Mouse (Mus musculus): Measurements from ENCODE around the gene Rdx.
"Not testable (repeated sequence)": the region's sequence is repeated elsewhere in the genome, so short reads cannot be mapped to it uniquely, and the experiment has no call there.

Rdx gene

GRCm38 (mm10) chr9:52055313-52055712 is 8.3 kb downstream of the Rdx start:
- DNase-seq (ENCODE audit: low read depth, low spot score): no peak

GRCm38 (mm10) chr9:52059788-52060187 is 12.8 kb downstream of the Rdx start:
- DNase-seq (ENCODE audit: low read depth, low spot score): no peak

- DNase-seq (ENCODE audit: low read depth, low spot score): no peak
These were observed 23.1 kb downstream of the Rdx start for GRCm38 (mm10) chr9:52070052-52070451.

DNA sequence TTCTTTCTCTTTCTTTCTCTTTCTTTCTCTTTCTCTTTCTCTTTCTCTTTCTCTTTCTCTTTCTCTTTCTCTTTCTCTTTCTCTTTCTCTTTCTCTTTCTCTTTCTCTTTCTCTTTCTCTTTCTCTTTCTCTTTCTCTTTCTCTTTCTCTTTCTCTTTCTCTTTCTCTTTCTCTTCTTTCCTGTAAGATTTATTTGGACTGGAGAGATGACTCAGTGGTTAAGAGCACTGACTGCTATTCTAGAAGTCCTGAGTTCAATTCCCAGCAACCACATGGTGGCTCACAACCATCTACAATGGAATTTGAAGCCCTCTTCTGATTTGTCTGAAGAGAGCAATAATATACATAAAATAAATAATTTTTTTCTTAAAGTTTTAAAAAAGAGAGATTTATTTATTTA is 24.4 kb downstream of the Rdx start:
- not testable (repeated sequence) for DNase-seq (ENCODE audit: low read depth, low spot score)

DNA sequence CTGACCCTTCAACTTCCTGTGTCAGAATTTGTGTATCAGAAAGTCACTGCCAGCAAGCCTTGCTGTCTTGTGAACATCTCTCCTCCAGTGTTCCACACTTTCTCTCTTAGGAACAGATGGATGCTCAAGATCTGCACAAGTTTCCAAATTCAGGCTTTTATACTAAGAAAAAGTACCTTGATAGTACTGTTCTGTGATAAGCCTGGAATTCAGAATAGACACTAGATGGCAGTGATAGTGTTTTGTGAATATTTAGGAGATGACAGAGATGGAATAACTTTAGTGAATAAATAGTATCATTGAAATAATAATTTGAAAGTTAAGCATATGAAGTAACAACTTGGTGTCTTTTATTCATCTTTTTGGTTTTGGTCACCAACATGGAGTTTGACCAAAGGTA is 25.2 kb downstream of the Rdx start:
- no peak for DNase-seq (ENCODE audit: low read depth, low spot score)

DNA sequence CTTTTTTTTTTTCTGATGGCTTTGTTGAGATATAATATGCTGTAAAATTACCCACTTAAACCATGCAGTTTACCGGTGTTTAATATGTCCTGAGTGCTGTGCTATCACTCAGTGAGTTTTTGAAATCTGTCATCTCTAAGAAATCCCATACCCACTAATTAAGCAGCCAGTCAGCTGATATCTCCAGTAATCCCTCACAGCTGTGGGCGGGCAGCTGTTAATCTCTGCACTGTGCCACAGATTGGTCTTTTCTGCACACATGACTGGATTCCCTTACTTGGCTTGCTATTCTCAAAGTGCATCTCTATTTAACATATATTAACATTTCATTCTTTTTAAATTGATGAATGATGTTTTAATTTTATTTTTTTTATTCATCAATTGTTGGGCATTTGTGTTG is 29.1 kb downstream of the Rdx start:
- DNase-seq (ENCODE audit: low read depth, low spot score): no peak

DNA sequence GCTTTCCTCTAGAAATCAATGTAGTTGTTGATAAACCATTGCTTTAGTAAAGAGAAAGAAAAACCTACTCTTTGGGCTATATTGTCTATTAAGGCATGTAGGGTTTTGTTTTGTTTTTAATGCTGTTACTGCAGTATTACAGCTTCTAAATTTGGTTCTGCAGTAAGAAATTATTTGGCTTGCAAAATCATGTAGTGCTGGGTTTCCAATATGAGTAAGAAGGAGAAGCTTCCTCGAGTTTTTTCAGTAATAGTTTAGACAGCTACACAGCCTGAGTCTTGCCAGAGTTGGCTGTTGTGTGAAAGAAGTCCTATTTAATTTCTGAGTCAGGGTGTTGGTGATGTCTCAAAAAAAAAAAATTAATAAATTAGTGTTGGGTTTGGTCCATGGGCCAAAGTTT is 30.7 kb downstream of the Rdx start:
- no peak for DNase-seq (ENCODE audit: low read depth, low spot score)

DNA sequence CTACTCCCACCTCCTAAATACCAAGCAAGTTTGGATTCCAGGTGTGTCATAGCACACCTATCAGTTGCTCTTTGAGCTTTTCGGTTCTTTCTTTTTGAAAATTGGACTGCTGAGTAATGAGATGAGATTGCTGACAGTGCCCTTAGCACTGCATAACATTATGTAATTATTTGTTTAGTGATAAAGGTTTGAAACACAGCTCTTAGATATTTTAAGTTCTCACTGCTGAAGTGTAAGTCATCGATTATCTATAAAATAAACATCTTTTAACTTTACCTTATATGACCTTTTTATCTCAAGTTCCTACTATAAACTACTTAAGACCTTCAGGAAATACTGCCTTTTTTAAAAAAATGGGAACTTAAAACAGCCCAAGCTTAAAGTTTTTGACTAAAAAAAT is 35.0 kb downstream of the Rdx start:
- no peak for DNase-seq (ENCODE audit: low read depth, low spot score)

- DNase-seq (ENCODE audit: low read depth, low spot score): no peak
These were observed 35.4 kb downstream of the Rdx start for GRCm38 (mm10) chr9:52082414-52082813.

- no peak for DNase-seq (ENCODE audit: low read depth, low spot score)
These were observed 44.8 kb downstream of the Rdx start for GRCm38 (mm10) chr9:52091752-52092151.

- no peak for DNase-seq (ENCODE audit: low read depth, low spot score)
These were observed 45.3 kb downstream of the Rdx start for GRCm38 (mm10) chr9:52092311-52092710.

GRCm38 (mm10) chr9:52093108-52093507 is 46.1 kb downstream of the Rdx start:
- no peak for DNase-seq (ENCODE audit: low read depth, low spot score)

GRCm38 (mm10) chr9:52094016-52094415 is 47.0 kb downstream of the Rdx start:
- no peak for DNase-seq (ENCODE audit: low read depth, low spot score)

DNA sequence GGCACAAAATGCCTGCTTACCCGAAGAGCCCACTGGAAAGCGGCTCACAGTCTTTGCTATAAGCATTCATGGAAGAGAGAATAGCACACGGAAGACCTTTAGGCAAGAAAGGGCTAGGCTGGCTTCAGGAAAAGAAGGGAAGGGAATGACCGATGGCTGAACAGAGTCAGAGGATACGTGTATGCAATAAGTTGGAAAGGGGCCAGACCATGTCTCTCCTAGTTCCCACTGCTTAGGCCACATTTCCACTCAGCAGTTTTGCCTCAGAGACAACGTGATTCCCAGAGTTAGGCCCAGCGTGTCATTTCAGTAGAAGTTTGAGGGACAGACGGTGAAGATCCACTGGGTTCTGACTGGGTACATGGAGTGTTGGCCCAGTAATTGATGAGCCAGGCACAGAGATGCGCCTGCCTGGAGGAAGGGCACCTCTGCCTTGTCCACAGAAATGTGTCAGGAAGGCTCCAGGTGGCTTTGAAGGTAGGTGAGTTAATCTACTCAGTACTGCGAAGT is 47.6 kb downstream of the Rdx start:
- no peak for DNase-seq (ENCODE audit: low read depth, low spot score)

DNA sequence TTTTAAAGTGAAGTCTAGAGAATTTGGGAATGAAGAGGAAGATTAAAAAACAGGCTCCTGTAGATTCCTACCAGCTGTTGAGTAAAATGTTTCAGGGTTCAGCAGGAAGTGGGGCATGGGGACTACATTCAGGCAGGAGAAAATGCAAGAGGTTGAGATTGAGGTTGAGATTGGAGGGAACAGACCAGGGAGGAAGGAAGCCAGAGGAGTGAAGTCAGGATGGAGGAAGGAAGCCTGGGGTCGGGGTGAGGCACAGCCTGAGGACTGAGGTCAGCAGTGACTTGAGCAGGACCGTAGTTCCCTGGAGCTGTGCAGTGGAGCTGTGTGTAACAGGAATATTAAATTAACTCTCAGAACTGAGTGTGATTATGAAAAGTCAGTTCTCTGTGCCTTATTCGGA is 48.7 kb downstream of the Rdx start:
- no peak for DNase-seq (ENCODE audit: low read depth, low spot score)

- DNase-seq (ENCODE audit: low read depth, low spot score): no peak
These were observed 50.4 kb downstream of the Rdx start for GRCm38 (mm10) chr9:52097386-52097785.

GRCm38 (mm10) chr9:52098600-52098999 is 51.6 kb downstream of the Rdx start:
- DNase-seq (ENCODE audit: low read depth, low spot score): peak; percentile 87

DNA sequence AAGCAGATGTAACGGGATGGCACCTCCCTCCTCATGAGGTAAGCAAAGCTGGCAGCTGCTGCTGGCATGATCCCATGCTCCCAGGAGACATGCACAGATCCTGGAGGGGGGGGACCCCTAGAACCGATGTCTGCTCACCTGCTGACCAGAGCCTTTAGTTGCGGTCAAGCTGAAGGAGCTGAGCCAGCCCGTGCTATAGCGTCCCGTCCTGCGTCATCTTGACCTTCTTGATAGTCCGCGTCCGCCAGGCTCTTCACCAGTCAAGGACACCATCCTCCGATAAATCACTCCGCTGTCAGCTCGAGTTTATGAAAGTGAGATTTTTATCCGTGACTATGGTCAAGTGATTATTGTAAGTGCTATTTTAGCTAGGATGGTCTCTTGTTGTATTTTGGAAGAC is 53.5 kb downstream of the Rdx start:
- no peak for DNase-seq (ENCODE audit: low read depth, low spot score)

DNA sequence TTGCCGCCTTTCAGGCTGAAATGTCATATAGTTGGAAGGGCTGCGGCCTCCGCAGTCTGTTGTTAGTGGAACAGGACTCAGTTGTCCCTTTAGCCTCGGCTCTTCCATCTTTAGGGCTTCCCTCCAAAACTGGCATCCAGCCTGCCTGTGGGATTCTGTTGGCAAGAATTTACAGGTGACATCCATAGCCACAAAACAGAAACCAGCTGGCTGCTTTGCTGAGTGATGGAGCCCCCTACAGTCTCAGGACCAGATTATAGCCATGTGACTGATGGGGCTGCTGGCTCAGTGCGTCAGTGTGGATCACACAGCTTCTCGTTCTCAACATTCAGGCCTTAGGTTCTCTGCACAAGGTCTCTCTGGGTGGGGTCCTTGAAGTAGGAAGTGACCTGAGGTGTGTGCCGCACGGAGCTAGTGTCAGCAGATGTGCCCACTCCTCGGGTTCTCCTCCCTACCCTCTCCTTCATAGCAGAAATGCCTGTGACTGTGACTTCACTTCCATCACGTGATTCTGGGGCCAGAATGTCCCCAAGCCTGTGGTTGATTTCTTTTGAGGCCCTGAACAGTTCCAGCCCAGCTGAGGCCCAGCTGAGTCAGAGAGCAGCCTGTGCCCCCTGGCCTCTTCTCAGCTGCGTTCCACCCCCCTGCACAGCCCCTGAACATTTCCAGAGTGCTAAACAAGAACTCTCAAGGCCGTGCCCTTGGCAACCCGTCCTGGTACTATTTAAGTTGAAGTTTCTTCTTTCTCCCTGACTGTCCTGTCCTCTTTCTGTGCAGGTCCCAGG is 55.3 kb downstream of the Rdx start:
- DNase-seq (ENCODE audit: low read depth, low spot score): no peak

- no peak for DNase-seq (ENCODE audit: low read depth, low spot score)
These were observed 56.7 kb downstream of the Rdx start for GRCm38 (mm10) chr9:52103448-52104224.

DNA sequence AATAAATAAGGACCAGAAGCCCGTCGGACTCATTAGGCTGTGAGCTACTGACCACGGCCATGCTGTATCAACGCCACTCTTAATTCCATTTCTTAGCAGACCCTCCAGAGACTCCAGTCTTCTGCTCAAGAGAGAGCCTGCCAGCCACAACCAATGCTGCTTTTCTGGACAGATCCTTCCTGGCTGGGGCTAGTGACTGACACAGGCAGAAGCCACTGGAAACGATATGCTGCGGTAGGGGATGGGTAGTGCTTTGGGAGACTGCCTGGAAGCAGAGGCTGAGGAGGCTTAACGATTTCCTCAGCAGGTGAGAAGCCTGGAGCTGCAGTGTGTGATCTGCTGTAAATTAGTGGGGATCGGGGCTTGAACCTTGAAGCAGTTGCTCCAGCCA is 57.2 kb downstream of the Rdx start:
- no peak for DNase-seq (ENCODE audit: low read depth, low spot score)

DNA sequence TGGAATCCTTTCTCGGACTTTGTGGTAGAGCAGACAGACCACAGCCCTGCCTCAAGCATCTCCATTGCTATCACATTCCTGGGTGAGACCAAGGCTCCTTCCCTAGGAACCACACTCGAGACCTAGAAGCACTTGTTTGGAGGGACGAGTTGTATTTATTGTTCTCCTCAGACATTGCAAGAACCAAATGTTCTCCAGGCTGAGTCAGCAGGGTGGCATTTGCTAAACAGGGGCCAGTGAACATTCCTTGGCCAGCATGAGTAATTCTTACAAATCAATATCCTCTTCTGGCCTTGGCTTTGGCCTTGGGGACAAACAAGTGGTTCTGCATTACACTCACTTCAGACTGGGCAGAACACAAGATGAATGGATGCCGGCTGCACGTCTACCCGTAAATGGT is 58.5 kb downstream of the Rdx start:
- DNase-seq (ENCODE audit: low read depth, low spot score): no peak

DNA sequence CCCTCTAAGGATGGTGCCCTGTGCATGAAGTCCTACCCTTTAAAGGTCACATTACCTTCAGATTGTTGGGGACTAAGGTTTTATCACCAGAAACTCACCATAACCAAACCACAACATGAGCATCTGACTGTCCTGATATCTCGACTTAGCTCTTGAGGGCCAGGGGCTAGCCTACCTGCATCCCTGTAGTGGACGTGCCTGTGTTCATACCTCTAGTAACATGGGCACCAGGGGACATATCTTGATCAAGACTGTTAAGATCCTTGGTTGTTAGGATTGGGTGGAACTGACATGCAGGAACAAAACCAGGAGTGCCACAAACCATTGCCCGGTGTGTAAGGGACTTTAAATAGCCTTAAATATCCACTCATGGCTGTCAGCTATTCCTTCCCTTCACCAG is 60.2 kb downstream of the Rdx start:
- DNase-seq (ENCODE audit: low read depth, low spot score): no peak
